Comparison of ENCODE assay signal across 11 mouse cellular contexts in genomic region chr4:128637250-128637649, GRCm38 (mm10). TPM values are rescaled to one million over a fixed set of nuclear protein-coding genes. Genes with fewer than 3 reads are reported as not detected.
A peak's percentile ranks its signal among the peaks of the same experiment; 100 is the strongest.
DNase-seq lines count a peak whose midpoint lies in the region; ATAC-seq and TF ChIP-seq lines count a peak whose summit lies in the region.
"Had no signal": no experiment of that assay in that cellular context is flagged by ENCODE, and none has a peak within 500 bp of the region (broad histone marks: within the 10 kb centered on the region; RNA-seq: fewer than 3 reads in every experiment).

No protein-coding gene starts in this region.

- TF ChIP-seq CTCF in stomach, postnatal 0 days (IDR thresholded peaks at IDR 0.05; ENCODE audit: low read depth) = 0 out of 2 replicates have a peak, but pooled peaks have one; percentile 10

- H3K9ac ChIP-seq in heart, embryonic 15.5 days = no peak overlapping the region
- H3K9ac ChIP-seq in neural tube, embryonic 11.5 days (ENCODE audit: low read length) = no peak overlapping the region
- H3K9ac ChIP-seq in limb, embryonic 14.5 days (ENCODE audit: low read depth, low read length, severe bottlenecking) = no peak overlapping the region
- H3K9ac ChIP-seq in stomach, postnatal 0 days (ENCODE audit: low read length) = no peak overlapping the region
- H3K9ac ChIP-seq in midbrain, embryonic 16.5 days (ENCODE audit: low read depth, low read length) = no peak overlapping the region
- H3K9ac ChIP-seq: liver, embryonic 13.5 days had no signal

- DNase-seq in heart, postnatal 36 days = no peak
- DNase-seq in neural tube, embryonic 11.5 days (ENCODE audit: low spot score) = peak; percentile 44
- DNase-seq in neural tube, embryonic 10.5 days (ENCODE audit: extremely low spot score, low spot score) = no peak
- peak; percentile 44 for DNase-seq in limb, embryonic 14.5 days (ENCODE audit: low spot score)
- no peak for DNase-seq in stomach, postnatal 0 days (ENCODE audit: low spot score)
- no peak for DNase-seq in adrenal gland, postnatal 14 days
- DNase-seq: cerebellum, adult 18-20 months; liver, embryonic 13.5 days had no signal

- H3K27me3 ChIP-seq in heart, embryonic 15.5 days = no peaks in the 10 kb centered on the region
- H3K27me3 ChIP-seq in neural tube, embryonic 11.5 days (ENCODE audit: control insufficient read depth, insufficient read depth, low read length) = no peaks in the 10 kb centered on the region
- no peaks in the 10 kb centered on the region for H3K27me3 ChIP-seq in limb, embryonic 14.5 days (ENCODE audit: control insufficient read depth, insufficient read depth, low read length)
- no peaks in the 10 kb centered on the region for H3K27me3 ChIP-seq in stomach, postnatal 0 days (ENCODE audit: control insufficient read depth, insufficient read depth, low read length)
- H3K27me3 ChIP-seq in midbrain, embryonic 16.5 days (ENCODE audit: control insufficient read depth, insufficient read depth, low read depth, low read length) = no peaks in the 10 kb centered on the region

- no peak for TF ChIP-seq EP300 in stomach, postnatal 0 days (optimal IDR thresholded peaks at IDR 0.05)

- WGBS in heart, embryonic 15.5 days = 41% methylated on average over 11 of the region's 11 CpGs
- 38% methylated on average over 11 of the region's 11 CpGs for WGBS in neural tube, embryonic 11.5 days
- 19% methylated on average over 11 of the region's 11 CpGs for WGBS in limb, embryonic 14.5 days
- WGBS in stomach, postnatal 0 days = 31% methylated on average over 11 of the region's 11 CpGs
- 56% methylated on average over 11 of the region's 11 CpGs for WGBS in midbrain, embryonic 16.5 days

- 0 out of 2 replicates have a peak overlapping the region, but pooled peaks have one; percentile 37 for H3K27ac ChIP-seq in heart, embryonic 15.5 days
- H3K27ac ChIP-seq in neural tube, embryonic 11.5 days (ENCODE audit: low read depth, low read length) = no peak overlapping the region
- H3K27ac ChIP-seq in limb, embryonic 14.5 days (replicated peaks; ENCODE audit: low read depth, low read length) = no peak overlapping the region
- H3K27ac ChIP-seq in stomach, postnatal 0 days (replicated peaks) = no peak overlapping the region
- no peak overlapping the region for H3K27ac ChIP-seq in midbrain, embryonic 16.5 days (ENCODE audit: low read length)
- H3K27ac ChIP-seq: liver, embryonic 13.5 days had no signal

- intact Hi-C loops in heart, postnatal 36 days (cut with DNase I) = no loop called here

- H3K4me2 ChIP-seq in heart, embryonic 15.5 days = no peak overlapping the region
- H3K4me2 ChIP-seq in neural tube, embryonic 11.5 days (ENCODE audit: low read depth) = no peak overlapping the region
- no peak overlapping the region for H3K4me2 ChIP-seq in limb, embryonic 14.5 days (replicated peaks; ENCODE audit: low read depth, low read length, severe bottlenecking)
- H3K4me2 ChIP-seq in stomach, postnatal 0 days (replicated peaks; ENCODE audit: low read depth) = no peak overlapping the region
- H3K4me2 ChIP-seq in midbrain, embryonic 16.5 days (ENCODE audit: low read length) = no peak overlapping the region
- H3K4me2 ChIP-seq: liver, embryonic 13.5 days had no signal

- no peaks in the 10 kb centered on the region for H3K36me3 ChIP-seq in heart, embryonic 15.5 days
- H3K36me3 ChIP-seq in neural tube, embryonic 11.5 days (ENCODE audit: control insufficient read depth, insufficient read depth, low read length) = no peaks in the 10 kb centered on the region
- no peaks in the 10 kb centered on the region for H3K36me3 ChIP-seq in limb, embryonic 14.5 days (ENCODE audit: control insufficient read depth, insufficient read depth, low read length)
- no peaks in the 10 kb centered on the region for H3K36me3 ChIP-seq in stomach, postnatal 0 days (ENCODE audit: control insufficient read depth, insufficient read depth, low read length)
- H3K36me3 ChIP-seq in midbrain, embryonic 16.5 days (ENCODE audit: control insufficient read depth, insufficient read depth, low read length) = no peaks in the 10 kb centered on the region
- H3K36me3 ChIP-seq: liver, embryonic 13.5 days had no signal

- H3K4me1 ChIP-seq in heart, embryonic 15.5 days (replicated peaks) = peaks cover 9% of the 10 kb centered on the region
- peaks cover 13% of the 10 kb centered on the region for H3K4me1 ChIP-seq in neural tube, embryonic 11.5 days (ENCODE audit: control insufficient read depth, insufficient read depth, low read length)
- H3K4me1 ChIP-seq in limb, embryonic 14.5 days (ENCODE audit: control insufficient read depth, insufficient read depth, low read length) = peaks cover 32% of the 10 kb centered on the region
- 0 out of 2 replicates have a peak, but pooled peaks cover 2% of the 10 kb centered on the region for H3K4me1 ChIP-seq in stomach, postnatal 0 days (replicated peaks; ENCODE audit: control insufficient read depth, insufficient read depth)
- H3K4me1 ChIP-seq in midbrain, embryonic 16.5 days (ENCODE audit: control insufficient read depth, insufficient read depth, low read length) = 0 out of 2 replicates have a peak, but pooled peaks cover 2% of the 10 kb centered on the region

- H3K9me3 ChIP-seq in heart, embryonic 15.5 days (replicated peaks) = no peaks in the 10 kb centered on the region
- no peaks in the 10 kb centered on the region for H3K9me3 ChIP-seq in neural tube, embryonic 11.5 days (ENCODE audit: control insufficient read depth, low read length)
- no peaks in the 10 kb centered on the region for H3K9me3 ChIP-seq in limb, embryonic 14.5 days (ENCODE audit: control insufficient read depth, low read length)
- H3K9me3 ChIP-seq in stomach, postnatal 0 days (ENCODE audit: control insufficient read depth, low read length) = no peaks in the 10 kb centered on the region
- no peaks in the 10 kb centered on the region for H3K9me3 ChIP-seq in midbrain, embryonic 16.5 days (replicated peaks; ENCODE audit: control insufficient read depth, low read length, poor library complexity, severe bottlenecking)
- H3K9me3 ChIP-seq: liver, embryonic 13.5 days had no signal

- ATAC-seq in heart, embryonic 15.5 days (replicated peaks; ENCODE audit: insufficient number of reproducible peaks, insufficient read depth, low FRiP score, low read depth) = peak; percentile 22; the same call in 1 of the 2 replicates
- no peak for ATAC-seq in neural tube, embryonic 11.5 days (ENCODE audit: insufficient read depth, low FRiP score, low TSS enrichment)
- ATAC-seq in limb, embryonic 14.5 days (ENCODE audit: low FRiP score, low read depth) = peak; percentile 64; the same call in 1 of the 2 replicates
- ATAC-seq in stomach, postnatal 0 days (ENCODE audit: low FRiP score, low TSS enrichment) = no peak
- ATAC-seq in midbrain, embryonic 16.5 days = no peak
- ATAC-seq: forebrain, embryonic 16.5 days had no signal

- no peak overlapping the region for H3K4me3 ChIP-seq in heart, embryonic 15.5 days
- H3K4me3 ChIP-seq in neural tube, embryonic 11.5 days (ENCODE audit: low read depth, low read length) = no peak overlapping the region
- no peak overlapping the region for H3K4me3 ChIP-seq in limb, embryonic 14.5 days (replicated peaks; ENCODE audit: low read length)
- no peak overlapping the region for H3K4me3 ChIP-seq in stomach, postnatal 0 days (ENCODE audit: low read depth, low read length)
- no peak overlapping the region for H3K4me3 ChIP-seq in midbrain, embryonic 16.5 days (ENCODE audit: low read depth, low read length)
- H3K4me3 ChIP-seq: liver, embryonic 13.5 days had no signal

- TF ChIP-seq POLR2A in limb, embryonic 14.5 days (IDR thresholded peaks at IDR 0.05; ENCODE audit: borderline replicate concordance, extremely low read depth, insufficient read depth, insufficient read length) = no peak

RNA-seq across cellular contexts. Expression of gene Phc2, which starts 17.3 kb away (rescaled TPM):
- polyA plus RNA-seq in heart, embryonic 15.5 days (2015; fragmentation: Nextera tagmentation; extraction: Ambion mirVana) = 28.5 and 40.2 TPM in 2 replicates
- 10 to 100 TPM; 32.2 to 45.7 TPM for total RNA-seq in heart, postnatal 36 days (2021)
- 109 and 123 TPM in 2 replicates for polyA plus RNA-seq in neural tube, embryonic 11.5 days (2014; fragmentation: Nextera tagmentation; extraction: Ambion mirVana)
- polyA plus RNA-seq in limb, embryonic 14.5 days (2012; rRNA removed) = 103 and 120 TPM in 2 replicates
- polyA plus RNA-seq in limb, embryonic 14.5 days (2014; fragmentation: Nextera tagmentation; extraction: Ambion mirVana) = 69.8 and 73.7 TPM in 2 replicates
- 27.1 and 31.1 TPM in 2 replicates for polyA plus RNA-seq in stomach, postnatal 0 days (2015; fragmentation: Nextera tagmentation; extraction: Ambion mirVana)
- 79.0 and 79.8 TPM in 2 replicates for total RNA-seq in adrenal gland, postnatal 14 days (2021)
- 19.5 and 22.6 TPM in 2 replicates for polyA plus RNA-seq in midbrain, embryonic 16.5 days (2015; fragmentation: Nextera tagmentation; extraction: Ambion mirVana)

RNA-seq across cellular contexts. Expression of gene Tlr12, which starts 18.8 kb away (rescaled TPM):
- polyA plus RNA-seq in heart, embryonic 15.5 days (2015; fragmentation: Nextera tagmentation; extraction: Ambion mirVana) = 0.15 and 0.68 TPM in 2 replicates
- under 1 TPM; 0.11 to 0.56 TPM for total RNA-seq in heart, postnatal 36 days (2021)
- polyA plus RNA-seq in neural tube, embryonic 11.5 days (2014; fragmentation: Nextera tagmentation; extraction: Ambion mirVana) = 0.23 and 0.66 TPM in 2 replicates
- 0.82 and 0.95 TPM in 2 replicates for polyA plus RNA-seq in limb, embryonic 14.5 days (2012; rRNA removed)
- 0.19 and 0.40 TPM in 2 replicates for polyA plus RNA-seq in limb, embryonic 14.5 days (2014; fragmentation: Nextera tagmentation; extraction: Ambion mirVana)
- polyA plus RNA-seq in stomach, postnatal 0 days (2015; fragmentation: Nextera tagmentation; extraction: Ambion mirVana) = 0.56 and 0.57 TPM in 2 replicates
- 0.48 and 0.98 TPM in 2 replicates for total RNA-seq in adrenal gland, postnatal 14 days (2021)
- 1.9 and 4.1 TPM in 2 replicates for polyA plus RNA-seq in midbrain, embryonic 16.5 days (2015; fragmentation: Nextera tagmentation; extraction: Ambion mirVana)

RNA-seq across cellular contexts. Expression of gene Zscan20, which starts 27.4 kb away (rescaled TPM):
- 2.4 and 3.7 TPM in 2 replicates for polyA plus RNA-seq in heart, embryonic 15.5 days (2015; fragmentation: Nextera tagmentation; extraction: Ambion mirVana)
- total RNA-seq in heart, postnatal 36 days (2021) = 1 to 10 TPM; 4.0 to 5.6 TPM
- 3.6 and 4.5 TPM in 2 replicates for polyA plus RNA-seq in neural tube, embryonic 11.5 days (2014; fragmentation: Nextera tagmentation; extraction: Ambion mirVana)
- 3.6 and 3.9 TPM in 2 replicates for polyA plus RNA-seq in limb, embryonic 14.5 days (2012; rRNA removed)
- 4.2 and 4.3 TPM in 2 replicates for polyA plus RNA-seq in limb, embryonic 14.5 days (2014; fragmentation: Nextera tagmentation; extraction: Ambion mirVana)
- polyA plus RNA-seq in stomach, postnatal 0 days (2015; fragmentation: Nextera tagmentation; extraction: Ambion mirVana) = 0.98 and 1.2 TPM in 2 replicates
- total RNA-seq in adrenal gland, postnatal 14 days (2021) = 5.0 and 6.5 TPM in 2 replicates
- 5.3 and 6.9 TPM in 2 replicates for polyA plus RNA-seq in midbrain, embryonic 16.5 days (2015; fragmentation: Nextera tagmentation; extraction: Ambion mirVana)

Comparison
In these comparisons a context has a peak if more than half of its experiments do, and no peak if none do; other contexts are left out.
1. DNase-seq: peak in neural tube, embryonic 11.5 days (single experiment) and limb, embryonic 14.5 days (single experiment); none in heart, postnatal 36 days (0 of 2), neural tube, embryonic 10.5 days (single experiment), stomach, postnatal 0 days (single experiment) and adrenal gland, postnatal 14 days (single experiment).
2. ATAC-seq: peak in heart, embryonic 15.5 days (single experiment) and limb, embryonic 14.5 days (single experiment); none in neural tube, embryonic 11.5 days (single experiment), stomach, postnatal 0 days (single experiment) and midbrain, embryonic 16.5 days (single experiment).